Mouse (Mus musculus): ENCODE data around the gene Dab1. TPM values are rescaled to one million over a fixed set of nuclear protein-coding genes. Genes with fewer than 3 reads are reported as not detected.

The Dab1 gene
- polyA plus RNA-seq, 1 experiment from 2014 or later = 36.4 TPM

GRCm38 (mm10) chr4:103677195-103677594 lies 58.0 kb downstream of the Dab1 start:
- Histone ChIP-seq H3K27ac (ENCODE audit: low read depth, low read length) (no peak overlapping the region), H3K9ac (ENCODE audit: low read length) (no peak overlapping the region), H3K4me1 (ENCODE audit: control insufficient read depth, insufficient read depth, low read length) (no peaks in the 10 kb centered on the region), H3K4me3 (ENCODE audit: low read depth, low read length) (no peak overlapping the region), H3K9me3 (ENCODE audit: control insufficient read depth, low read length) (no peaks in the 10 kb centered on the region), H3K36me3 (ENCODE audit: control insufficient read depth, insufficient read depth, low read length) (no peaks in the 10 kb centered on the region), H3K27me3 (ENCODE audit: control insufficient read depth, insufficient read depth, low read length) (no peaks in the 10 kb centered on the region), H3K4me2 (ENCODE audit: low read depth) (no peak overlapping the region)
- 73% methylated on average over 1 of the region's 1 CpGs for WGBS
- DNase-seq (ENCODE audit: low spot score) = no peak
- no peak for ATAC-seq (ENCODE audit: insufficient read depth, low FRiP score, low TSS enrichment)

DNA sequence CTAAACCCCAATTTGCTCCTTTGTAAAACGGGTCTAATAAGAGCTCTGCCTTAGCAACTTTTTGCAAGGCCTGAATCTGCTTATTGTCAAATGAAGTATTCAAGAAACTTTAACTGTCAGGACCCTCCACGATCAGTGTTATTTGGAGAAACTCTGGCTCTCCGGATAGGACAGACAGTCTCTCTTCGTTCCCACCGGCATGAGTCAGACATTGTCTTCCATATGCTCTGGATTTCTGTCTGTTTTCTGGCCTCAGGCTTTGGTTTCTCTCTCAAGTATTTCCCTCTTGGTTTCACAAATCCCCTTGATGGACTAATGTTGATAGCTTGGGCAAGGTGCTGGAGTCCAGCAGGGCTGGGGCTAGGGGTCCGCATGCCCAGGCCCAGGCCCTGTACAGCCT lies 59.3 kb downstream of the Dab1 start:
- ATAC-seq (ENCODE audit: insufficient read depth, low FRiP score, low TSS enrichment) = no peak
- Histone ChIP-seq H3K4me1 (ENCODE audit: control insufficient read depth, insufficient read depth, low read length) (no peaks in the 10 kb centered on the region), H3K27ac (ENCODE audit: low read depth, low read length) (no peak overlapping the region), H3K36me3 (ENCODE audit: control insufficient read depth, insufficient read depth, low read length) (no peaks in the 10 kb centered on the region), H3K4me3 (ENCODE audit: low read depth, low read length) (no peak overlapping the region), H3K9me3 (ENCODE audit: control insufficient read depth, low read length) (no peaks in the 10 kb centered on the region), H3K9ac (ENCODE audit: low read length) (no peak overlapping the region), H3K27me3 (ENCODE audit: control insufficient read depth, insufficient read depth, low read length) (no peaks in the 10 kb centered on the region), H3K4me2 (ENCODE audit: low read depth) (no peak overlapping the region)
- DNase-seq (ENCODE audit: low spot score) = no peak
- WGBS = 92% methylated on average over 6 of the region's 6 CpGs

DNA sequence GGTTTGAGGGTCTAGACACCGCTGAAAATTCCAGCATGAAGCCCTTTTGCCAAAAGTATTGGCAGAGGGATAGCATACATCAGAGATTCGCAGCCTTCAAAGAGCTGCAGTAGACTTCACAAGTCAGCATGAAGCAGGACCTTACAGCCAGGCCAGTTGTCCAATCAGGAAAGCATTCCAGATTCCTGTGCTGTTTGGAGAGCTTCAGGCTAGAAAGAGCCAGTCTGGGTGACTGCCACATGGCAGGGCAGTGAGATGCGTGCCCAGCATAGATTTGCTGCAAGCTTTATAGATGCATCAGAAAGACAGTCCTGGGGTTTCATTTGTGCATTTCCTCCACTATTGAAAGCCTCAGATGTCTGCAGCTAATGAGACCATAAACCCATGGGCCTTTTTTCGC lies 66.0 kb downstream of the Dab1 start:
- no peaks in the 10 kb centered on the region for H3K27me3 ChIP-seq (ENCODE audit: control insufficient read depth, insufficient read depth, low read length)
- ATAC-seq (ENCODE audit: insufficient read depth, low FRiP score, low TSS enrichment) (no peak), DNase-seq (ENCODE audit: low spot score) (no peak)
- no peak overlapping the region for H3K4me3 ChIP-seq (ENCODE audit: low read depth, low read length)
- WGBS = 82% methylated on average over 4 of the region's 4 CpGs
- H3K4me1 ChIP-seq (ENCODE audit: control insufficient read depth, insufficient read depth, low read length) = no peaks in the 10 kb centered on the region
- no peaks in the 10 kb centered on the region for H3K36me3 ChIP-seq (ENCODE audit: control insufficient read depth, insufficient read depth, low read length)
- H3K27ac ChIP-seq (ENCODE audit: low read depth, low read length) = no peak overlapping the region
- H3K4me2 ChIP-seq (ENCODE audit: low read depth) = no peak overlapping the region
- no peaks in the 10 kb centered on the region for H3K9me3 ChIP-seq (ENCODE audit: control insufficient read depth, low read length)
- H3K9ac ChIP-seq (ENCODE audit: low read length) = no peak overlapping the region

GRCm38 (mm10) chr4:103691717-103692116 lies 72.6 kb downstream of the Dab1 start:
- no peak overlapping the region for H3K4me3 ChIP-seq (ENCODE audit: low read depth, low read length)
- H3K36me3 ChIP-seq (ENCODE audit: control insufficient read depth, insufficient read depth, low read length) = no peaks in the 10 kb centered on the region
- no peaks in the 10 kb centered on the region for H3K4me1 ChIP-seq (ENCODE audit: control insufficient read depth, insufficient read depth, low read length)
- ATAC-seq (ENCODE audit: insufficient read depth, low FRiP score, low TSS enrichment) (no peak), DNase-seq (ENCODE audit: low spot score) (no peak)
- no peaks in the 10 kb centered on the region for H3K9me3 ChIP-seq (ENCODE audit: control insufficient read depth, low read length)
- no peaks in the 10 kb centered on the region for H3K27me3 ChIP-seq (ENCODE audit: control insufficient read depth, insufficient read depth, low read length)
- no peak overlapping the region for H3K9ac ChIP-seq (ENCODE audit: low read length)
- WGBS = 57% methylated on average over 3 of the region's 3 CpGs
- H3K4me2 ChIP-seq (ENCODE audit: low read depth) = no peak overlapping the region
- H3K27ac ChIP-seq (ENCODE audit: low read depth, low read length) = no peak overlapping the region

GRCm38 (mm10) chr4:103699755-103700154 lies 80.6 kb downstream of the Dab1 start:
- no peak overlapping the region for H3K9ac ChIP-seq (ENCODE audit: low read length)
- no peak overlapping the region for H3K4me3 ChIP-seq (ENCODE audit: low read depth, low read length)
- WGBS = 28% methylated on average over 4 of the region's 4 CpGs
- no peaks in the 10 kb centered on the region for H3K4me1 ChIP-seq (ENCODE audit: control insufficient read depth, insufficient read depth, low read length)
- no peak overlapping the region for H3K4me2 ChIP-seq (ENCODE audit: low read depth)
- DNase-seq (ENCODE audit: low spot score) = no peak
- no peak overlapping the region for H3K27ac ChIP-seq (ENCODE audit: low read depth, low read length)
- no peak for ATAC-seq (ENCODE audit: insufficient read depth, low FRiP score, low TSS enrichment)
- H3K27me3 ChIP-seq (ENCODE audit: control insufficient read depth, insufficient read depth, low read length) = no peaks in the 10 kb centered on the region
- H3K9me3 ChIP-seq (ENCODE audit: control insufficient read depth, low read length) = no peaks in the 10 kb centered on the region
- no peaks in the 10 kb centered on the region for H3K36me3 ChIP-seq (ENCODE audit: control insufficient read depth, insufficient read depth, low read length)

- DNase-seq (ENCODE audit: low spot score) (peak; percentile 24), ATAC-seq (ENCODE audit: insufficient read depth, low FRiP score, low TSS enrichment) (no peak)
- Histone ChIP-seq H3K9me3 (ENCODE audit: control insufficient read depth, low read length) (no peaks in the 10 kb centered on the region), H3K4me3 (ENCODE audit: low read depth, low read length) (no peak overlapping the region), H3K27me3 (ENCODE audit: control insufficient read depth, insufficient read depth, low read length) (no peaks in the 10 kb centered on the region), H3K4me1 (ENCODE audit: control insufficient read depth, insufficient read depth, low read length) (no peaks in the 10 kb centered on the region), H3K4me2 (ENCODE audit: low read depth) (no peak overlapping the region), H3K9ac (ENCODE audit: low read length) (no peak overlapping the region), H3K36me3 (ENCODE audit: control insufficient read depth, insufficient read depth, low read length) (no peaks in the 10 kb centered on the region), H3K27ac (ENCODE audit: low read depth, low read length) (no peak overlapping the region)
- 63% methylated on average over 6 of the region's 6 CpGs for WGBS
These were observed 81.2 kb downstream of the Dab1 start for GRCm38 (mm10) chr4:103700392-103700791.

DNA sequence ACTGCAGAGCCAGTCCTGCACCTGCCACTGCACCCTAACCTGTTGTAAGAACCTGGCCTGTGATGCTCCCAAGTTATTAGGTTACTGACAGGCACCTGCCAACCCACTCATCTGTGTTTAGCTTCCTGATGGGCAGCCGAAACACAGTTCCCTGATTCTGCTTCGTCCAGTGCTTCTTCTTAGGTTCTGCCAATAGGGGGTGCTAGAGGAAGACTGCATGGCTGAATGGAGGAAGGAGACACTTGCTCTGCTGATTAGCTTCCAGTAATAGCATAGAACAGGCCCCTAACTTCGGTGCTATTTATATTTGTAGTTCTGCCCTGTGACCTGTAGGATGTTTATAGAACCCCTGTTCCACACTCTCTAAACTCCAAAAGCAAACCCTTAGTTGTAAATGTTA lies 83.0 kb downstream of the Dab1 start:
- Histone ChIP-seq H3K27me3 (ENCODE audit: control insufficient read depth, insufficient read depth, low read length) (no peaks in the 10 kb centered on the region), H3K9me3 (ENCODE audit: control insufficient read depth, low read length) (no peaks in the 10 kb centered on the region), H3K36me3 (ENCODE audit: control insufficient read depth, insufficient read depth, low read length) (no peaks in the 10 kb centered on the region), H3K27ac (ENCODE audit: low read depth, low read length) (no peak overlapping the region), H3K4me2 (ENCODE audit: low read depth) (no peak overlapping the region), H3K9ac (ENCODE audit: low read length) (no peak overlapping the region), H3K4me3 (ENCODE audit: low read depth, low read length) (no peak overlapping the region), H3K4me1 (ENCODE audit: control insufficient read depth, insufficient read depth, low read length) (no peaks in the 10 kb centered on the region)
- ATAC-seq (ENCODE audit: insufficient read depth, low FRiP score, low TSS enrichment) (no peak), DNase-seq (ENCODE audit: low spot score) (no peak)
- 60% methylated on average over 3 of the region's 3 CpGs for WGBS

GRCm38 (mm10) chr4:103704477-103704876 lies 85.3 kb downstream of the Dab1 start:
- 79% methylated on average over 2 of the region's 2 CpGs for WGBS
- no peak for ATAC-seq (ENCODE audit: insufficient read depth, low FRiP score, low TSS enrichment)
- no peak overlapping the region for H3K9ac ChIP-seq (ENCODE audit: low read length)
- no peaks in the 10 kb centered on the region for H3K36me3 ChIP-seq (ENCODE audit: control insufficient read depth, insufficient read depth, low read length)
- DNase-seq (ENCODE audit: low spot score) = no peak
- H3K27me3 ChIP-seq (ENCODE audit: control insufficient read depth, insufficient read depth, low read length) = no peaks in the 10 kb centered on the region
- no peak overlapping the region for H3K4me2 ChIP-seq (ENCODE audit: low read depth)
- no peaks in the 10 kb centered on the region for H3K4me1 ChIP-seq (ENCODE audit: control insufficient read depth, insufficient read depth, low read length)
- H3K27ac ChIP-seq (ENCODE audit: low read depth, low read length) = no peak overlapping the region
- no peak overlapping the region for H3K4me3 ChIP-seq (ENCODE audit: low read depth, low read length)
- H3K9me3 ChIP-seq (ENCODE audit: control insufficient read depth, low read length) = no peaks in the 10 kb centered on the region

- DNase-seq (ENCODE audit: low spot score) (no peak), ATAC-seq (ENCODE audit: insufficient read depth, low FRiP score, low TSS enrichment) (no peak)
These were observed 87.3 kb downstream of the Dab1 start for GRCm38 (mm10) chr4:103706501-103706900.

More at GRCm38 (mm10) chr4:103706501-103706900, 87.3 kb downstream of the Dab1 start:
- H3K27ac ChIP-seq (ENCODE audit: low read depth, low read length) = no peak overlapping the region
- H3K4me1 ChIP-seq (ENCODE audit: control insufficient read depth, insufficient read depth, low read length) = no peaks in the 10 kb centered on the region
- no peak overlapping the region for H3K4me3 ChIP-seq (ENCODE audit: low read depth, low read length)
- WGBS = 86% methylated on average over 4 of the region's 4 CpGs
- H3K27me3 ChIP-seq (ENCODE audit: control insufficient read depth, insufficient read depth, low read length) = no peaks in the 10 kb centered on the region
- H3K9me3 ChIP-seq (ENCODE audit: control insufficient read depth, low read length) = no peaks in the 10 kb centered on the region
- no peak overlapping the region for H3K4me2 ChIP-seq (ENCODE audit: low read depth)
- no peak overlapping the region for H3K9ac ChIP-seq (ENCODE audit: low read length)
- H3K36me3 ChIP-seq (ENCODE audit: control insufficient read depth, insufficient read depth, low read length) = no peaks in the 10 kb centered on the region
